Mouse (Mus musculus): Measurements from ENCODE around the gene Adgrl1.
"Not testable (repeated sequence)": the region's sequence is repeated elsewhere in the genome, so short reads cannot be mapped to it uniquely, and the experiment has no call there.

The Adgrl1 gene

GRCm38 (mm10) chr8:83955106-83955957 lies 55.4 kb downstream of the Adgrl1 start, which contains the start of the genes Gm10644 and Asf1b:
Gene Gm10644 (minus strand): TSS chr8:83955205.
Gene Asf1b (plus strand): TSS chr8:83955507.
- DNase-seq (ENCODE audit: low spot score), result peak; percentile 99

- DNase-seq (ENCODE audit: low spot score), result no peak
These were observed 56.0 kb downstream of the Adgrl1 start for GRCm38 (mm10) chr8:83955958-83956218.

- DNase-seq (ENCODE audit: low spot score), result no peak
These were observed 56.9 kb downstream of the Adgrl1 start for GRCm38 (mm10) chr8:83956789-83957188.

- DNase-seq (ENCODE audit: low spot score), result no peak
These were observed 64.3 kb downstream of the Adgrl1 start for GRCm38 (mm10) chr8:83964015-83964765.

GRCm38 (mm10) chr8:83967701-83968100 lies 67.8 kb downstream of the Adgrl1 start:
- no peak for DNase-seq (ENCODE audit: low spot score)

GRCm38 (mm10) chr8:83971121-83971520 lies 71.2 kb downstream of the Adgrl1 start:
- DNase-seq (ENCODE audit: low spot score), result no peak

- DNase-seq (ENCODE audit: low spot score), result no peak
These were observed 71.8 kb downstream of the Adgrl1 start for GRCm38 (mm10) chr8:83971661-83972060.

- DNase-seq (ENCODE audit: low spot score), result peak; percentile 99
These were observed 72.5 kb downstream of the Adgrl1 start, which contains the start of gene Prkaca for GRCm38 (mm10) chr8:83972150-83973120. Gene Prkaca (plus strand): TSS chr8:83972993.

- DNase-seq (ENCODE audit: low spot score), result no peak
These were observed 73.5 kb downstream of the Adgrl1 start for GRCm38 (mm10) chr8:83973161-83974031.

- DNase-seq (ENCODE audit: low spot score), result no peak
These were observed 74.6 kb downstream of the Adgrl1 start for GRCm38 (mm10) chr8:83974521-83974920.

GRCm38 (mm10) chr8:83976101-83976630 lies 76.3 kb downstream of the Adgrl1 start:
- DNase-seq (ENCODE audit: low spot score), result no peak

GRCm38 (mm10) chr8:83976779-83977350 lies 77.0 kb downstream of the Adgrl1 start:
- DNase-seq (ENCODE audit: low spot score), result no peak

- DNase-seq (ENCODE audit: low spot score), result no peak
These were observed 77.7 kb downstream of the Adgrl1 start for GRCm38 (mm10) chr8:83977646-83978045.

- no peak for DNase-seq (ENCODE audit: low spot score)
These were observed 78.3 kb downstream of the Adgrl1 start for GRCm38 (mm10) chr8:83978200-83978599.

GRCm38 (mm10) chr8:83980250-83980649 lies 80.3 kb downstream of the Adgrl1 start:
- no peak for DNase-seq (ENCODE audit: low spot score)

GRCm38 (mm10) chr8:83980845-83981244 lies 80.9 kb downstream of the Adgrl1 start:
- no peak for DNase-seq (ENCODE audit: low spot score)

- no peak for DNase-seq (ENCODE audit: low spot score)
These were observed 81.6 kb downstream of the Adgrl1 start for GRCm38 (mm10) chr8:83981533-83981932.

- no peak for DNase-seq (ENCODE audit: low spot score)
These were observed 82.5 kb downstream of the Adgrl1 start for GRCm38 (mm10) chr8:83982449-83982848.

GRCm38 (mm10) chr8:83983222-83983621 lies 83.3 kb downstream of the Adgrl1 start:
- DNase-seq (ENCODE audit: low spot score), result not testable (repeated sequence)

- no peak for DNase-seq (ENCODE audit: low spot score)
These were observed 89.3 kb downstream of the Adgrl1 start for GRCm38 (mm10) chr8:83989243-83989642.

Measured in layer of hippocampus, adult 11-12 months (tissue).